Mouse (Mus musculus): Measurements from ENCODE around the gene D630003M21Rik.

DNA sequence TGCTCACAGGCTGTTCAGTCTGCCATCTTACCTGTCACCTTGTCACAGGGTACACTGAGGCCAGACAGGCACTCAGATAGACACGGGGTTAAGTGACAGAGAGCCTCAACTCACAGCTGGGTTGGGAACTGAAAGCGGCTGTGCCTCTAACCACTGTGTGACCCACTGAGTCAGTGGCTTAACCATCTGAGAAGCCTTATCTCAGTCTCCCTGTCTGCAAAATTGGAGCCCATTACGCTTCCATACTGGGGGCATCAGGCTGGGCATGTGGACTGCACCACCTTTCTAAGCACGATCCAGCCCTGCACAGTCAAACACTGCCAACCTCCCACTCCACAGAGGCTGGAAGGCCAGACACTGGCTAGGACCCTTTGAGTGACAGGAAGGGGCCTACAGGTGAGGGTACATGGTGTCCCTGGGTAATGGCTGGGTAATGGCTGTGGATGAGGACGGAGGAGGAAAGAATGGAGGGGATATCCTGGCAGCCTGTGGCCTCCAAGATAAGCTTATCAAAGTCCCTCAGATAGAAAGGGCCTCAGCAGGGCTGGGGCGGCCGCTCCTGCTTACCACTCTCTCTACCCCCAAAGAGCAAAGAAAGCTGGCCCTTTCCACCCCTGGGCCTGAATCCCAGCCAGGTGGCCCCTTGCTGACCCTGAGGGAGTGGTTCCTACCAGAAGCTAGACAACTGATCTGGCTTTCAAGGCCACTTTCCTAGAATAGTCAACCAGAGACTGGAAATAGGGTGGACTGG lies 87.2 kb downstream of the D630003M21Rik start:
- TF ChIP-seq POLR2A (IDR thresholded peaks at IDR 0.05; ENCODE audit: low read depth, low read length) = no peak
- TF ChIP-seq CTCF (IDR thresholded peaks at IDR 0.05; ENCODE audit: extremely low read depth, insufficient read length, insufficient replicate concordance, low read depth, low read length) = no peak

Data from small intestine, adult 2 months (tissue).